Mouse (Mus musculus): ENCODE results near the gene Grik5. TPM values are rescaled to one million over a fixed set of nuclear protein-coding genes. Genes with fewer than 3 reads are reported as not detected.

Grik5 gene
- total RNA-seq, 2 experiments from 2014 or later: 14.6 to 17.1 TPM

Small RNA genes lying within 50 kb of the gene (microRNA-seq; reads per million reads assigned to microRNA genes)
- not detected for gene Mir6537
- gene Mir7046: not detected
- not detected for gene Mir7047

Other genes with a start within 250 kb of the Grik5 start
- 1 to 10 TPM; 1.2 to 2.0 TPM for gene Gm9844, start 210.1 kb downstream of the Grik5 start, total RNA-seq (2021)
- gene Lypd4, start 202.4 kb downstream of the Grik5 start, total RNA-seq (2021): not detected
- not detected for gene Dmrtc2, start 202.3 kb downstream of the Grik5 start, total RNA-seq (2021)
- gene Rps19, start 188.0 kb downstream of the Grik5 start, total RNA-seq (2021): 1,000 to 10,000 TPM; 1,082 to 1,250 TPM
- gene Cd79a, start 175.0 kb downstream of the Grik5 start, total RNA-seq (2021): under 1 TPM; 0.31 to 0.98 TPM
- gene Arhgef1, start 169.4 kb downstream of the Grik5 start, total RNA-seq (2021): 10 to 100 TPM; 79.6 to 98.8 TPM
- gene Gm4881, start 127.9 kb downstream of the Grik5 start, total RNA-seq (2021): not detected
- 100 to 1,000 TPM; 157 to 161 TPM for gene Rabac1, start 99.6 kb downstream of the Grik5 start, total RNA-seq (2021)
- gene Atp1a3, start 66.4 kb downstream of the Grik5 start, total RNA-seq (2021): under 1 TPM; 0.20 to 0.44 TPM
- gene Zfp574, start 221 bp upstream of the Grik5 start, total RNA-seq (2021): 10 to 100 TPM; 10.7 to 11.4 TPM
- under 1 TPM; 0.52 to 0.91 TPM for gene Pou2f2, start 107.4 kb upstream of the Grik5 start, total RNA-seq (2021)
- 1 to 10 TPM; 6.6 to 8.3 TPM for gene Dedd2, start 148.3 kb upstream of the Grik5 start, total RNA-seq (2021)
- 10 to 100 TPM; 10.6 to 11.3 TPM for gene Zfp526, start 149.1 kb upstream of the Grik5 start, total RNA-seq (2021)
- gene Gsk3a, start 165.5 kb upstream of the Grik5 start, total RNA-seq (2021): 10 to 100 TPM; 62.8 to 63.2 TPM
- gene Erf, start 178.4 kb upstream of the Grik5 start, total RNA-seq (2021): 10 to 100 TPM; 32.7 to 34.6 TPM
- 100 to 1,000 TPM; 107 to 113 TPM for gene Cic, start 195.4 kb upstream of the Grik5 start, total RNA-seq (2021)
- gene Pafah1b3, start 225.6 kb upstream of the Grik5 start, total RNA-seq (2021): 10 to 100 TPM; 27.1 to 33.1 TPM
- gene Prr19, start 229.1 kb upstream of the Grik5 start, total RNA-seq (2021): not detected
- under 1 TPM; 0.23 to 0.29 TPM for gene Tmem145, start 233.8 kb upstream of the Grik5 start, total RNA-seq (2021)
- gene Megf8, start 244.8 kb upstream of the Grik5 start, total RNA-seq (2021): 10 to 100 TPM; 34.9 to 40.4 TPM

Data from gastrocnemius, postnatal 4 days (tissue).